Mouse (Mus musculus): Measurements from ENCODE around the gene Fgd2. TPM values are rescaled to one million over a fixed set of nuclear protein-coding genes. Genes with fewer than 3 reads are reported as not detected.

Gene Fgd2
- total and polyA plus RNA-seq, 2 experiments from 2014 or later, result 1.6 to 6.3 TPM

GRCm38 (mm10) chr17:29337979-29338823 is 22.5 kb upstream of the Fgd2 start:
- Histone ChIP-seq H3K9me3 (replicated peaks; ENCODE audit: control insufficient read depth, low read length) (no peaks in the 10 kb centered on the region), H3K9ac (replicated peaks; ENCODE audit: low read depth, low read length) (0 out of 2 replicates have a peak overlapping the region, but pooled peaks have one; percentile 5), H3K4me1 (ENCODE audit: control insufficient read depth, insufficient read depth) (peaks cover 24% of the 10 kb centered on the region), H3K4me3 (ENCODE audit: low read depth, low read length) (no peak overlapping the region), H3K36me3 (replicated peaks; ENCODE audit: control insufficient read depth, insufficient read depth, low read length) (peaks cover 70% of the 10 kb centered on the region), H3K27me3 (ENCODE audit: control insufficient read depth, insufficient read depth, low read length) (no peaks in the 10 kb centered on the region), H3K27ac (ENCODE audit: low read depth) (peak overlapping the region; percentile 75), H3K4me2 (ENCODE audit: low read depth, low read length) (no peak overlapping the region)
- TF ChIP-seq EP300 (IDR thresholded peaks at IDR 0.05; ENCODE audit: low read depth) (no peak), CTCF (IDR thresholded peaks at IDR 0.05; ENCODE audit: low read depth) (no peak)
- 87% methylated on average over 9 of the region's 9 CpGs for WGBS
- DNase-seq (ENCODE audit: low spot score) (no peak), ATAC-seq (ENCODE audit: insufficient read depth, low read depth) (no peak)

DNA sequence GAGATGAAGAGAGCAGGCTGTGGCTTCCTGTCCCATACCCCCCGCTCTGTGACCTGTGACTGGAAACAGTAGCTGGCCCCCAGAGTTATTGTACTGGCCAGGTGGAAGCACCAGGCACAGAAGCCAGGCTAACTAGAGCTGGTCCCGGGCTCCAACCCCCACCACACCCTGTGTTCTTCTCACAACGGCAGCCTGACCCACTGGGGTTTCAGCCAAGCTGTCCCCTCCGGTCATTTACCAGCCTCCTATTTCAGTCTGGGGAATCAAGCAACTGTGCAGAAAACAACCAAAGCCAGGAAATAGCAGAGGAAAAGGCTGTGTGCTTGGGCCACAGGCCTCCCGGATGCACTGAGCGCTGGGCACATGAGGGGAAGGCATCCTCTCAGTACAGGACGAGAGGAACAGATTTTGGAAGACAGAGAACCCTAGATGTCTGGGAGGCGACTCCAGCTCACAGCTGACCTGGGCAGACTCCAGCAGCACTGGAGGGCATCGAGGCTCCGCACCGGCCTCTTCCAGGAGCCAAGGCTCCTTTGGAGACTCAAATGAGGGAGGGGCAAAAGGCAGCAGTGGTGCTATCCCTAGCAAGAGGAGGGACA is 21.4 kb upstream of the Fgd2 start:
- Histone ChIP-seq H3K27ac (ENCODE audit: low read depth) (peak overlapping the region; percentile 75), H3K9me3 (replicated peaks; ENCODE audit: control insufficient read depth, low read length) (no peaks in the 10 kb centered on the region), H3K4me3 (ENCODE audit: low read depth, low read length) (no peak overlapping the region), H3K27me3 (ENCODE audit: control insufficient read depth, insufficient read depth, low read length) (no peaks in the 10 kb centered on the region), H3K4me1 (ENCODE audit: control insufficient read depth, insufficient read depth) (peaks cover 24% of the 10 kb centered on the region), H3K36me3 (replicated peaks; ENCODE audit: control insufficient read depth, insufficient read depth, low read length) (peaks cover 68% of the 10 kb centered on the region), H3K4me2 (ENCODE audit: low read depth, low read length) (no peak overlapping the region), H3K9ac (replicated peaks; ENCODE audit: low read depth, low read length) (0 out of 2 replicates have a peak overlapping the region, but pooled peaks have one; percentile 5)
- DNase-seq (ENCODE audit: low spot score) (no peak), ATAC-seq (ENCODE audit: insufficient read depth, low read depth) (no peak)
- WGBS, result 69% methylated on average over 11 of the region's 11 CpGs
- peak; percentile 27; the same call in 1 of the 2 replicates for TF ChIP-seq EP300 (IDR thresholded peaks at IDR 0.05; ENCODE audit: low read depth)
- no peak for TF ChIP-seq CTCF (IDR thresholded peaks at IDR 0.05; ENCODE audit: low read depth)

- TF ChIP-seq EP300 (IDR thresholded peaks at IDR 0.05; ENCODE audit: low read depth) (no peak), CTCF (IDR thresholded peaks at IDR 0.05; ENCODE audit: low read depth) (no peak)
- Histone ChIP-seq H3K9ac (replicated peaks; ENCODE audit: low read depth, low read length) (no peak overlapping the region), H3K27ac (ENCODE audit: low read depth) (peak overlapping the region; percentile 94), H3K36me3 (replicated peaks; ENCODE audit: control insufficient read depth, insufficient read depth, low read length) (peaks cover 58% of the 10 kb centered on the region), H3K4me1 (ENCODE audit: control insufficient read depth, insufficient read depth) (peaks cover 28% of the 10 kb centered on the region), H3K27me3 (ENCODE audit: control insufficient read depth, insufficient read depth, low read length) (no peaks in the 10 kb centered on the region), H3K9me3 (replicated peaks; ENCODE audit: control insufficient read depth, low read length) (no peaks in the 10 kb centered on the region), H3K4me2 (ENCODE audit: low read depth, low read length) (no peak overlapping the region), H3K4me3 (ENCODE audit: low read depth, low read length) (no peak overlapping the region)
- no peak for DNase-seq (ENCODE audit: low spot score)
- 73% methylated on average over 18 of the region's 18 CpGs for WGBS
- ATAC-seq (ENCODE audit: insufficient read depth, low read depth), result no peak
These were observed 20.1 kb upstream of the Fgd2 start for GRCm38 (mm10) chr17:29340406-29341261.

- WGBS, result 8% methylated on average over 9 of the region's 9 CpGs
- peak overlapping the region; percentile 94 for H3K27ac ChIP-seq (ENCODE audit: low read depth)
- H3K27me3 ChIP-seq (ENCODE audit: control insufficient read depth, insufficient read depth, low read length), result no peaks in the 10 kb centered on the region
- H3K36me3 ChIP-seq (replicated peaks; ENCODE audit: control insufficient read depth, insufficient read depth, low read length), result peaks cover 49% of the 10 kb centered on the region
- peak overlapping the region; percentile 36 for H3K4me2 ChIP-seq (ENCODE audit: low read depth, low read length)
- H3K9ac ChIP-seq (replicated peaks; ENCODE audit: low read depth, low read length), result peak overlapping the region; percentile 47
- TF ChIP-seq EP300 (IDR thresholded peaks at IDR 0.05; ENCODE audit: low read depth) (no peak), CTCF (IDR thresholded peaks at IDR 0.05; ENCODE audit: low read depth) (peak; percentile 20; the same call in 1 of the 2 replicates)
- no peak overlapping the region for H3K4me3 ChIP-seq (ENCODE audit: low read depth, low read length)
- ATAC-seq (ENCODE audit: insufficient read depth, low read depth) (peak; percentile 66), DNase-seq (ENCODE audit: low spot score) (peak; percentile 83)
- H3K9me3 ChIP-seq (replicated peaks; ENCODE audit: control insufficient read depth, low read length), result no peaks in the 10 kb centered on the region
- peaks cover 31% of the 10 kb centered on the region for H3K4me1 ChIP-seq (ENCODE audit: control insufficient read depth, insufficient read depth)
These were observed 19.1 kb upstream of the Fgd2 start for GRCm38 (mm10) chr17:29341591-29342003.

Data from heart, postnatal 0 days (tissue).